Mouse (Mus musculus): Measurements from ENCODE around the gene Gga1.

GRCm38 (mm10) chr15:78942663-78943062 is 65.7 kb downstream of the Gga1 start:
- TF ChIP-seq CTCF (IDR thresholded peaks at IDR 0.05; ENCODE audit: low read depth): peak; percentile 82
- no peak for TF ChIP-seq EP300 (IDR thresholded peaks at IDR 0.05; ENCODE audit: low read depth)
